Mouse (Mus musculus): ENCODE results near the gene Fam214a. TPM values are rescaled to one million over a fixed set of nuclear protein-coding genes. Genes with fewer than 3 reads are reported as not detected.
"Not testable (repeated sequence)": the region's sequence is repeated elsewhere in the genome, so short reads cannot be mapped to it uniquely, and the experiment has no call there.

The Fam214a gene
- polyA plus RNA-seq, 1 experiment from 2014 or later: 10.6 TPM

DNA sequence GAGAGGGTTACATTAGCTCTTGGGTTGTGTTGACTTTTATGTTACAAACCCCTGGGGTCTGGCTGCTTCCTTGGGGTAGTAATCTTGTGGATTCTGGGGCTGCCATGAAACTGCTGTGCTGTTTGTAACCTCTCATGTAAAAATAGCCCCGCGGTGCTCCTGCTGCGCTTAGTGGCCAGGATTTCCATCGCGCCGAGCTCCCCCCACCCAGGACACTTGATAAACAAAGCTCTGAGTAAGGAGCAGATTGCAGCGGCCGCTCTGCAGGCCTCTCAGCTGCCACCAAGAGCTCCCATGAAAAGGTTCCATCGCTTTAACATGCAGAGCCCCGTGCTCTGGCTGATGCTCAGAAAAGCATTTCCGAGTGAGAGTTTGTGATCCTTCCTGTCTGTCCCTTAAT is 22.1 kb downstream of the Fam214a start:
- no peaks in the 10 kb centered on the region for H3K27me3 ChIP-seq
- H3K36me3 ChIP-seq: no peaks in the 10 kb centered on the region
- H3K9ac ChIP-seq: peak overlapping the region; percentile 43; the same call in 1 of the 2 replicates
- H3K4me3 ChIP-seq: no peak overlapping the region
- 6% methylated on average over 11 of the region's 11 CpGs for WGBS
- peak overlapping the region; percentile 76 for H3K4me2 ChIP-seq (replicated peaks)
- H3K9me3 ChIP-seq: no peaks in the 10 kb centered on the region
- ATAC-seq (ENCODE audit: low FRiP score, low read depth): no peak
- H3K27ac ChIP-seq: no peak overlapping the region
- peaks cover 20% of the 10 kb centered on the region for H3K4me1 ChIP-seq

DNA sequence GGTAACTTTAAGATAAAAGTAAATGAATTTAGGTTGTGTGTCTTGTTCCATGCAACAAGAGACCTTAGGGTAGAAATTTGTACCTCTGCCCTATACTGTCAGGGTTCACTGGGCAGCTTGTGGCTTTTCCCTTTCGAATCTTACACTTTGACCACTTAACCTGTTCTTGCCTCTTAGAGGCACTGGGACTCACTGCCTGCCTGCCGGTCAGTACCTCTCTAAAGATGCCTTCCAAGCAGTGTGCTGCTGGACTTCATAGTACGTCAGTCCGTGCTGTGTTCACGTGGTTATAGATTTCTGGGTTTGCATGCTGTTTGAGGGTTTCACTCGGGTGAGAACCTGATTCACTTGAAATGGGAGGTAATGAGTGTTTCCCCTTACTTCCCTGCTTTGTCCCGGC is 22.7 kb downstream of the Fam214a start:
- no peaks in the 10 kb centered on the region for H3K27me3 ChIP-seq
- no peaks in the 10 kb centered on the region for H3K36me3 ChIP-seq
- no peaks in the 10 kb centered on the region for H3K9me3 ChIP-seq
- peaks cover 20% of the 10 kb centered on the region for H3K4me1 ChIP-seq
- H3K9ac ChIP-seq: peak overlapping the region; percentile 70
- peak overlapping the region; percentile 63 for H3K27ac ChIP-seq
- 17% methylated on average over 7 of the region's 7 CpGs for WGBS
- peak; percentile 45 for ATAC-seq (ENCODE audit: low FRiP score, low read depth)
- H3K4me3 ChIP-seq: peak overlapping the region; percentile 54
- H3K4me2 ChIP-seq (replicated peaks): peak overlapping the region; percentile 76

DNA sequence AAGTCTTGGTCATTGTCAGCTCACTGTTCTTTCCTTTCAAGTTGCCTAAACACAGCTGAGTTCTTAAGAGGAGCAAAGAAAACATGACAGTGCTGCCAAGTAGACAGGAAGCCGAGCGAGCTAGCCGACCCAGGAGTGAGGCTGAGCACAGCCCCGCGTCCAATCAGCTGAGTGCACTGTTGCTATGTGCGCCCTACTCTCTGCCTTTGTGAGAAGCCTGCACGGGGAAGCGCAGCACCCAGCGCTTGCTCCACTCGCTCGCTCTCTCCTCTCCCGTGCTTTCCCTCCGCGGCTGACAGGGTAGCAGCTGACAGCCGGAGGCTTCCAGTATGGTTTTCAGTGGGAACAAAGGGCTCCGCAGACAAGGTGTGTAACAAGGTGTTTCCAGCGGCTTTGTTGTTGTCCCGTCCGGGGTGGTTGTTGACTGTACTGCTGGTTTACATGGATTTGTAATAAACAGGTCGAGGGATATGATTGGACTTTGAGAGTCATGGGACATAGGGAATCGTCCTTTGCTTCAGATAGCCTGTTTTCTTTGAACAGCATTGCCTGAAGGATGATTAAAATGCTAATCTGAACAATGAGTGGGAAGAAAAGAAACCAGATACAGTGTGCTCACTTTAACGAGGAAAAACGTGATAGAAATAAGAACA is 23.4 kb downstream of the Fam214a start:
- under 1% methylated on average over 23 of the region's 23 CpGs for WGBS
- no peaks in the 10 kb centered on the region for H3K27me3 ChIP-seq

DNA sequence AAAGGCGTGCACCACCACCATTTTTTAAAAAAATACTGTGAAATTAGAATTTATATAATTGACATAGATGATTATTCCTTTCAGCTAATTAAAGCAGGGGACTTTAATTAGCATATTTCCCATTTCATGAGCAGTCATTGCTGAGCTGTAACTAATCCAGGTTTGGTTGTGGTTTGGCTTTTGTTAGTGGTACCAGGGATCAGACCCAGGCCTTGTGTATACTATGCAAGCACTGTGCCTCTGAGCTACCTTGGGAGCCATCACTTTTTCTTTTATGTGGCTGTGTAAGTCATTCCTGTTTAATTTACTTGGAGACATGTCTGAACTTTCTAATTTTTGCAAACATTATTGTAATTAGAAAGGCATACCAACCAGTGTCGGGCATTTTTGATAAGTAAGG is 24.6 kb downstream of the Fam214a start:
- H3K4me2 ChIP-seq (replicated peaks): no peak overlapping the region
- H3K9ac ChIP-seq: no peak overlapping the region
- peaks cover 24% of the 10 kb centered on the region for H3K4me1 ChIP-seq
- ATAC-seq (ENCODE audit: low FRiP score, low read depth): no peak
- whole genome bisulfite sequencing: 85% methylated on average over 2 of the region's 2 CpGs
- no peak overlapping the region for H3K27ac ChIP-seq
- H3K36me3 ChIP-seq: no peaks in the 10 kb centered on the region
- no peak overlapping the region for H3K4me3 ChIP-seq
- H3K9me3 ChIP-seq: no peaks in the 10 kb centered on the region
- H3K27me3 ChIP-seq: no peaks in the 10 kb centered on the region

More for the DNA sequence above, 23.4 kb downstream of the Fam214a start:
- H3K27ac ChIP-seq: peak overlapping the region; percentile 63
- no peaks in the 10 kb centered on the region for H3K9me3 ChIP-seq
- no peaks in the 10 kb centered on the region for H3K36me3 ChIP-seq
- H3K4me3 ChIP-seq: peak overlapping the region; percentile 54
- peak; percentile 99 for ATAC-seq (ENCODE audit: low FRiP score, low read depth)
- H3K4me1 ChIP-seq: peaks cover 20% of the 10 kb centered on the region
- peak overlapping the region; percentile 76 for H3K4me2 ChIP-seq (replicated peaks)
- peak overlapping the region; percentile 70 for H3K9ac ChIP-seq

DNA sequence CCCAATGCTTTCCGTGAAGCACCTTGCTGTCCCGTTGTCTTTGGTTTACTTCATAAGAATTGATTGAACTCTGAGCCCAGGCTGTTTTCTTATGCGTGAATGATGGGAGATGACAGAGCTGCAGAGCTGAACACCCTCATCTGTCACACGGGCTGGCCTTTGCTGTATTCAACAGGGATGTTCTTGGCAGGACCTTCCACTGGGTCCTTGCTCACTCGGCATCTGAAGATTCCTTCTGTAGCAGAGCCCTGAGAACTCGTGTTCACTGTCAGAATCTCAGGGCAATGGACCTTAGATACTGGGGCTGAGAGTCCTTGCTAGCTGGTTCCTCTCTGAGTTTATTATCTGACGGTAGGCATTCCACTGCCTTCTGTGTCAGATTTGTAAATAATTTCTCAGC is 25.3 kb downstream of the Fam214a start:
- no peak overlapping the region for H3K4me3 ChIP-seq
- H3K4me1 ChIP-seq: peaks cover 24% of the 10 kb centered on the region
- H3K9me3 ChIP-seq: no peaks in the 10 kb centered on the region
- no peaks in the 10 kb centered on the region for H3K27me3 ChIP-seq
- no peak overlapping the region for H3K9ac ChIP-seq
- ATAC-seq (ENCODE audit: low FRiP score, low read depth): no peak
- 77% methylated on average over 7 of the region's 7 CpGs for WGBS
- no peak overlapping the region for H3K27ac ChIP-seq
- no peaks in the 10 kb centered on the region for H3K36me3 ChIP-seq
- H3K4me2 ChIP-seq (replicated peaks): no peak overlapping the region

DNA sequence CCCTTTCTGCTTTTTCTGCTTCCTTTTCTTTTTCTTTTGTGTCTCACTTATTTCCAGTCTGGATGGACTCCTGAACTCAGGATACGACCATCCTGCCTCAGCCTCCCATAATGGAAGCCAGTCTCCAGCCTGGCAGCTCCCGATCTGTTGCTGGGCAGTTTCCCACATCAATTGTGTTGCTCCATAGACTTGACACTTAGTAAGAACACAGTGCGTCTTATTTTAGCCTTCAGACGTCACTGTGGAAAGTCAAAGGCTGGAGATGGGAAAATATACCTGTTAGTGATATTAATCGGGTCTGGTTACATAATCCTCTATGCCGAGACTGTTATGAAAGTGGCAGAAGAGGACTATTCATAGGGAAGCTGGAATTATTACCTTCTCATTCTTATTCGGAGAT is 26.2 kb downstream of the Fam214a start:
- ATAC-seq (ENCODE audit: low FRiP score, low read depth): no peak
- WGBS: 74% methylated on average over 7 of the region's 7 CpGs
- Histone ChIP-seq H3K27me3 (no peaks in the 10 kb centered on the region), H3K9ac (no peak overlapping the region), H3K9me3 (no peaks in the 10 kb centered on the region), H3K36me3 (no peaks in the 10 kb centered on the region), H3K4me1 (peaks cover 24% of the 10 kb centered on the region), H3K4me2 (replicated peaks) (no peak overlapping the region), H3K4me3 (no peak overlapping the region), H3K27ac (no peak overlapping the region)

DNA sequence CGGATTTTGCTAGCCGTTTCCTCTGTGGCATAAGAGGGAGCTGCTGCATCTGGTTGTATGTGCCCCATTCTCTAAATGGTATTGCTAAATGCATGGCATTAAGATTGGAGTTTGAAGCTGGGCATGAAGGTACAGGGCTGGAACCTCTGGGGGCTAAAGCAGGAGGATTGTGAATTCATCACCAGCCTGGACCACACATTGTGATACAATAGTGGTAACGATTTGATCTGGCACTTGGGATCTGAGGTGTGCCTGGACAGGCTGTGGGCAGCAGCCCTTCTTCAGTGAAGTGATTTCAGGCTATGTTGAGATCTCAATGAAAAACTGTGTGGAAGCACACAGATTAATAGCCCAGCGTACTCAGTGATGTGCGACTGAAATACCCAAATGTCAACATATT is 26.7 kb downstream of the Fam214a start:
- no peak overlapping the region for H3K27ac ChIP-seq
- no peak for ATAC-seq (ENCODE audit: low FRiP score, low read depth)
- no peak overlapping the region for H3K4me2 ChIP-seq (replicated peaks)
- H3K27me3 ChIP-seq: no peaks in the 10 kb centered on the region
- H3K4me1 ChIP-seq: peaks cover 22% of the 10 kb centered on the region
- H3K9me3 ChIP-seq: no peaks in the 10 kb centered on the region
- H3K4me3 ChIP-seq: no peak overlapping the region
- no peaks in the 10 kb centered on the region for H3K36me3 ChIP-seq
- 69% methylated on average over 5 of the region's 5 CpGs for WGBS
- H3K9ac ChIP-seq: no peak overlapping the region

DNA sequence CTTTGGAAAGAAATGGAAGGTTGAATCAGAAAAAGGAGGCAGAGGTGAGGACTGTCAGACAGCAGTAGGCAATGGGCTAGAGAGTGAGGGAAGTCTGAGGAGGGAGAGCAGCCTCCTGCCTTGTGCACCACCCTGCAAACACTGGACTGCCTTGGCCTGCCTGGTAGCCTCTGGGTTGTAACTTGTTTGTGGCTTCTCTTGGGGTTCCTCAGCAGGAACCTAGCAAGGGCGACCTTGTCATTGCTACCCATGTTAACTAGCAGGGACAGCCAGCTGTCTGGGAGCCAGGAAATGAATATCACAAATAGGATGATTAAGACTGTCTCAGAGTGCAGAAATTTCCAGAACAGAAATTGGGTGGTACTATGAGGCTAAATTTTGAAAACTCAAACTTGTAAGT is 27.2 kb downstream of the Fam214a start:
- Histone ChIP-seq H3K9ac (no peak overlapping the region), H3K9me3 (no peaks in the 10 kb centered on the region), H3K4me1 (peaks cover 18% of the 10 kb centered on the region), H3K27me3 (no peaks in the 10 kb centered on the region), H3K4me2 (replicated peaks) (no peak overlapping the region), H3K27ac (no peak overlapping the region), H3K4me3 (no peak overlapping the region), H3K36me3 (no peaks in the 10 kb centered on the region)
- 65% methylated on average over 1 of the region's 1 CpGs for WGBS
- no peak for ATAC-seq (ENCODE audit: low FRiP score, low read depth)

DNA sequence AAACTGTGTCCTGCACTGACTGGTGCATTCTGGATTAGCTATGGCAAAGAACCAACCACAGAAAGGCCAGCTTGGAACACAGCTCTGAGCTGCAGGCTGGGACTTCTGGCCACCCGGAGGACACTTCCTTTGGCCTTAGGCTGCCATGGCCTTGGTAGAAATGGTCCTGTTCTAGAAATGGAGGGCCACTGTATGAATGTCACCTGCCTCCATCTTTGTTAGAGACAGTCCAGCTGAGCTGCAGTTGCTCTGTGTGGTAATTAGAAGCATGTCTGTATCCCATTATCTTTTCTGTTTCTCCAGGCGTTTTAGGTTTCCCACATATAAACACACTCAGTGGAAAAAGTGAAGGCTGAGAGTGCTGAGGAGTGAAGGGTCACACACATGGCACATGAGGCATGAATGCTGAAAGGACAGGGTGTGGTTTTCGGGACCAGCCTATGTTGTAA is 29.0 kb downstream of the Fam214a start:
- no peaks in the 10 kb centered on the region for H3K36me3 ChIP-seq
- H3K4me1 ChIP-seq: peaks cover 14% of the 10 kb centered on the region
- no peak overlapping the region for H3K9ac ChIP-seq
- no peaks in the 10 kb centered on the region for H3K9me3 ChIP-seq
- no peak overlapping the region for H3K4me3 ChIP-seq
- H3K4me2 ChIP-seq (replicated peaks): no peak overlapping the region
- ATAC-seq (ENCODE audit: low FRiP score, low read depth): no peak
- H3K27ac ChIP-seq: no peak overlapping the region
- no peaks in the 10 kb centered on the region for H3K27me3 ChIP-seq
- WGBS: 45% methylated on average over 3 of the region's 3 CpGs

DNA sequence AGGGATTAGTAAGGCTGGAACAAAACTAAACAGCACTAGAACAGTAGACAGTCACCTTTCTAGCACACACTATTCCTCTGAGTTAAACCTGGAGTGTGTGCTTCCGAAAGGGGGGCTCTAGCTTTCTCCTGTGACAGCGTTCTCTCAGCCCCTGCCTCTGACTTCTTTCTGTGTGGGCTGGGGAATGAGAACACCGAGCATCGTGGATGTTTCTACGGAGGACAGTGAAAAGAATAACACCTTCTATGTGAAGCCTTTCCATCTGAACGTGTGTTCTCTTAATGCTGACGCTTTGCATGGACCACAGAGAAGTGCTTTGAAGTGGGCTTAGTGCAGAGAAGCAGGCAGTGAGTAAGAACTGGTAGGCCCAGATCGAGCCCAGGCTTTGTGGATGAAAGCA is 29.5 kb downstream of the Fam214a start:
- peaks cover 14% of the 10 kb centered on the region for H3K4me1 ChIP-seq
- no peaks in the 10 kb centered on the region for H3K36me3 ChIP-seq
- 79% methylated on average over 8 of the region's 8 CpGs for WGBS
- no peaks in the 10 kb centered on the region for H3K27me3 ChIP-seq
- no peak overlapping the region for H3K27ac ChIP-seq
- no peaks in the 10 kb centered on the region for H3K9me3 ChIP-seq
- H3K4me3 ChIP-seq: no peak overlapping the region
- H3K4me2 ChIP-seq (replicated peaks): no peak overlapping the region
- ATAC-seq (ENCODE audit: low FRiP score, low read depth): no peak
- no peak overlapping the region for H3K9ac ChIP-seq

DNA sequence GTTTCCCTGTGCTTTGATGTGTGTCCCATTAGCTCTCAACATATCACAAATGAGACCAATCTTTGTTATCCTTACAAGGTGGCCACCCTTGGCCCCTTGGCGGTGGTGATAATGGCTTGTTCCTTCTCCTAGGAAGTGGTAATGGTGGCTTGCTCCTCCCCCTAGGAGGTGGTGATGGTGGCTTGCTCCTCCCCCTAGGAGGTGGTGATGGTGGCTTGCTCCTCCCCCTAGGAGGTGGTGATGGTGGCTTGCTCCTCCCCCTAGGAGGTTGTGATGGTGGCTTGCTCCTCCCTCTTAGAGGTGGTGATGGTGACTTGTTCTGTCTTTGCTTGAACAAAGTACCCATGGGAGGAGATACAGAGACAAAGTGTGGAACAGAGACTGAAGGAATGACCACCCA is 30.0 kb downstream of the Fam214a start:
- not testable (repeated sequence) for H3K27ac ChIP-seq; H3K9ac ChIP-seq; H3K9me3 ChIP-seq; H3K4me2 ChIP-seq (replicated peaks); H3K27me3 ChIP-seq; H3K36me3 ChIP-seq; H3K4me3 ChIP-seq; ATAC-seq (ENCODE audit: low FRiP score, low read depth)
- WGBS: 81% methylated on average over 1 of the region's 1 CpGs
- H3K4me1 ChIP-seq: peaks cover 14% of the 10 kb centered on the region

DNA sequence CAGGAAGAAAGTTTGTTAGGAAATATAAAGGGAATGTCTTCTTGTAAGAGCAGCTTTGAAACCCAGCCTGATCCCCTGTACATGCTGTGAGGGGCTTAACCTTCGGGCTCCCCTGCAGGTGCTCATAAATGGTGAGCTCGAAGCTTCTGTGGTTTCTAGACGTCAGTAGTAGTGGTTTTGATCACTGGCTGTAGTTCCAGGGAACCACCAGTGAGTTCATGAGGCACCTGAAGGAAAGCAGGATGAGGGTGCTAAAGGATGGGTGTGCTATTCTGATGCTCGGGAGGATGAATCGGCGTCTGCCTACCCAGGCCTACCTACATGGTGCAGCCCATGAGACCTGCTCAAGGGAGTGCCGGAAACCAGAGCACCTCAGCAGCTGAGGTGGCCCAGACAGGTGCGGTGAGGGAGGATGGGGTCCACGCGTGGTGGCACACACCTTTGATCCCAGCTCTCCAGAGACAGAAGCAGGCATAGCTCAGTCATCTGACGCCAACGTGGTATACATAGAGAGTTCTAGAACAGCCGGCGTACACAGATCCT is 32.6 kb downstream of the Fam214a start:
- no peaks in the 10 kb centered on the region for H3K36me3 ChIP-seq
- no peak overlapping the region for H3K4me2 ChIP-seq (replicated peaks)
- peaks cover 14% of the 10 kb centered on the region for H3K4me1 ChIP-seq
- H3K27ac ChIP-seq: no peak overlapping the region
- no peaks in the 10 kb centered on the region for H3K9me3 ChIP-seq
- ATAC-seq (ENCODE audit: low FRiP score, low read depth): no peak
- no peaks in the 10 kb centered on the region for H3K27me3 ChIP-seq
- H3K9ac ChIP-seq: no peak overlapping the region
- no peak overlapping the region for H3K4me3 ChIP-seq
- 73% methylated on average over 14 of the region's 14 CpGs for WGBS

DNA sequence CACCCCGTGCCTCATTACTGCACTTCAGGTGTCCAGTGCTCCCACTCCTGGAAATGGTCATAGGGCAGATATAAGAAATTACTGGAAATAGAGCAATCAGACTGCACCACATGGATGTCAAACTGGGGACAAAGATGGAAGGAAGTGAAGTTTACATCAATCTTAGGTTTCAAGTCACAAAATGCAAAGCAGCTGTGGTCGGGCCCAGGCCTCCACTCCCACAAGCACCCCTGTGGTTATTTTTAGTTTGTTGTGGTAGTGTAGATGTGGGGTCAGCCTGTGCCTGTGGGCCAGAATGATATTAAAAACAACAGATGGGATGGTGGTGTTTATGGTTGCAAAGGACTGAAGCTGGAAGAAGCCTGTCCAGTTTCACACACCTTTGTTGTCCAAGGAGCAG is 33.1 kb downstream of the Fam214a start:
- ATAC-seq (ENCODE audit: low FRiP score, low read depth): no peak
- Histone ChIP-seq H3K4me2 (replicated peaks) (no peak overlapping the region), H3K36me3 (no peaks in the 10 kb centered on the region), H3K4me1 (peaks cover 14% of the 10 kb centered on the region), H3K4me3 (no peak overlapping the region), H3K27me3 (no peaks in the 10 kb centered on the region), H3K9me3 (no peaks in the 10 kb centered on the region), H3K9ac (no peak overlapping the region), H3K27ac (no peak overlapping the region)
- WGBS: 33% methylated on average over 2 of the region's 2 CpGs
